Mouse (Mus musculus) cortical plate, adult 2 months (tissue): ENCODE data around the gene Efcab9. TPM values are rescaled to one million over a fixed set of nuclear protein-coding genes. Genes with fewer than 3 reads are reported as not detected.

Source experiments
- H3K27ac ChIP-seq: fragments of 200-500 bp; 2 replicates; pipeline ENCODE4 v1.5.1; 2012; ENCODE audit warnings: low read length, control low read depth, inconsistent platforms; ENCODE audit not compliant: insufficient read depth
- H3K4me1 ChIP-seq: fragments of 200-500 bp; 2 replicates; pipeline ENCODE4 v1.6.1; 2011; ENCODE audit warnings: low read length; ENCODE audit not compliant: control insufficient read depth, insufficient read depth
- H3K4me3 ChIP-seq: fragments of 200-500 bp; 2 replicates; pipeline ENCODE4 v1.5.1; 2011; ENCODE audit warnings: mild to moderate bottlenecking, low read length, control low read depth; ENCODE audit not compliant: insufficient read depth
- CTCF ChIP-seq: fragments of 200-500 bp; IDR thresholded peaks from 2 replicates; pipeline ENCODE4 v1.5.1; 2011; ENCODE audit warnings: mild to moderate bottlenecking, control low read depth, low read length; ENCODE audit not compliant: insufficient read depth; ENCODE audit errors: extremely low read depth
- POLR2A ChIP-seq: fragments of 200-500 bp; IDR thresholded peaks from 2 replicates; pipeline ENCODE4 v1.6.1; 2011; ENCODE audit warnings: mild to moderate bottlenecking, low read length, control low read depth; ENCODE audit not compliant: insufficient read depth; ENCODE audit errors: extremely low read depth
- polyA plus RNA-seq: library from polyadenylated mRNA; depleted of rRNA; stranded (reverse); fragments of >200 nt; gene quantifications from 2 replicates; pipeline ENCODE4 v1.2.3, GENCODE M21; 2012

Efcab9 gene
- polyA plus RNA-seq, 1 experiment = 0.31 TPM

GRCm38 (mm10) chr11:32505091-32505739 is 26.7 kb downstream of the Efcab9 start:
- H3K27ac ChIP-seq = peak overlapping the region; percentile 53; the same call in 1 of the 2 replicates
- peaks cover 4% of the 10 kb centered on the region; the same call in 1 of the 2 replicates for H3K4me1 ChIP-seq
- TF ChIP-seq POLR2A = no peak
- no peak for TF ChIP-seq CTCF
- H3K4me3 ChIP-seq = no peak overlapping the region

- Histone ChIP-seq H3K4me1 (peaks cover 4% of the 10 kb centered on the region; the same call in 1 of the 2 replicates), H3K27ac (no peak overlapping the region), H3K4me3 (no peak overlapping the region)
- no peak for TF ChIP-seq CTCF
- TF ChIP-seq POLR2A = no peak
Observed at GRCm38 (mm10) chr11:32503711-32504110, 28.2 kb downstream of the Efcab9 start.

DNA sequence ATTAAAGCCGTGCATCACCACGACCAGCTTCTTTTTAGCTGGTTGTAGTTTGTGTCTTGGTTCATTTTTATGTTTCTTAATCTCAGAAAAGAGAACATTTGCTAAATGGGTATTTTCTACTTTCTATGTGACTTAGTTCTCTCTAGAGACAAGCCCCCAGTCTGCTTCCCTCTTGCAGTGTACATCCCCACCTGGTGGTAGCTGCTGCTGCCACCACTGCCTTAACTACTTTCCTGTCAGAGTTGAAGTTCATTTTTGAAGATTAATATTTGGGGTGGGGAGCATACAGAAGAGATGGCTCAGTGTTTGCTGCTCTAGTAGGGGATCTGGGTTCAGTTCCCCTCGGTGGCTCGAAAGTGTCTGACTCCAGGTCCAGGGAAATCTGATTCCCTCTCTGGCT is 31.9 kb downstream of the Efcab9 start:
- peaks cover 1% of the 10 kb centered on the region; the same call in 1 of the 2 replicates for H3K4me1 ChIP-seq
- H3K4me3 ChIP-seq = no peak overlapping the region
- H3K27ac ChIP-seq = no peak overlapping the region
- TF ChIP-seq CTCF = peak; percentile 25; the same call in 1 of the 2 replicates
- TF ChIP-seq POLR2A = no peak

DNA sequence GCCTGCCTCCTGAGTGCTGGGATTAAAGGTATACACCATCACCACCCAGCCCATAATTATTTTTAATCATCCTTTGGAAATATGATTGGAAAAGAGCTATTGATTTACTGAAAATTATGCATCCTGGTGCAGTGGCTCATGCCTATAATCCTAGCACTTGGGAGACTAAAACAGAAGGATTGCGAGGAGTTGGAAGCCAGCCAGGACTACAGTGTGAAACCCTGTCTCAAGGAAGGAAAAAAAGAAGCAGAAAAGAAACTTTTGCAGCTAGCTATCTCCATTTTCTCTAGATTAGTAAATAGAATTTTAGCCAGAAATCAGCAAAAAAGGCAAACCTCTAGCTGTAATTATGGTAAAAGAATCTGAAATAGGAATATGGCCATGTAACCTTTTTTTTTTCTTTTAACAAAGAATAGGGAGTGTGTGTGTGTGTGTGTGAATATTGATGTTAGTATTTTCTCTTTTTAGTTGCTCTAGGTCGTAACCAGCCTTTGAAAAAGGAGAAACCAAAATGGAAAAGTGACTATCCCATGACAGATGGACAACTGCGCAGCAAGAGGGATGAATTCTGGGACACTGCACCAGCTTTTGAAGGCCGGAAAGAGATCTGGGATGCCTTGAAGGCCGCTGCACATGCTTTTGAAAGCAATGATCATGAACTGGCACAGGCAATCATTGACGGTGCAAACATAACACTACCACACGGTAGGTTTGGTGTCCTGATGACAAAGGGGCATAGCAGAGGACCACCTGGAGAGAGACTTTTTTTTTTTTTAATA is 32.9 kb downstream of the Efcab9 start:
- H3K4me3 ChIP-seq = no peak overlapping the region

DNA sequence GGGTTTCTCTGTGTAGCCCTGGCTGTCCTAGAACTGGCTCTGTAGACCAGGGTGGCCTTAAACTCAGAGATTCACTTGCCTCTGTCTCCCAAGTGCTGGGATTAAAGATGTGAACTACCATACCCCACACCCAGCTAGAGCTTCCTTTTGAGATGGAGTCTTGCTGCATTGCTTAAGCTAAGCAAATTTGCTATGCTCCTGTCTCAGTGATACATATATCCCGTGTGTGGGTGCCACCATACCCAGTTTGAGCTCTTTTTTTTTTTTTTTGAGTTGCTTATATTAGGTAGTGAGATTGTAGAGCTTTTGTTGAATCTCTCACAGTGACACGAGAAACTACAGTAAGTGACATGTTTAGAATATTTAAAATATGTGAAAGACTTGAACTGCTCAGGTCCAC is 36.6 kb downstream of the Efcab9 start:
- H3K4me1 ChIP-seq = peaks cover 1% of the 10 kb centered on the region; the same call in 1 of the 2 replicates
- TF ChIP-seq POLR2A (no peak), CTCF (no peak)
- no peak overlapping the region for H3K4me3 ChIP-seq
- H3K27ac ChIP-seq = no peak overlapping the region

More for the DNA sequence above, 32.9 kb downstream of the Efcab9 start:
- Histone ChIP-seq H3K27ac (no peak overlapping the region), H3K4me1 (peaks cover 1% of the 10 kb centered on the region; the same call in 1 of the 2 replicates)
- TF ChIP-seq POLR2A (no peak), CTCF (no peak)

DNA sequence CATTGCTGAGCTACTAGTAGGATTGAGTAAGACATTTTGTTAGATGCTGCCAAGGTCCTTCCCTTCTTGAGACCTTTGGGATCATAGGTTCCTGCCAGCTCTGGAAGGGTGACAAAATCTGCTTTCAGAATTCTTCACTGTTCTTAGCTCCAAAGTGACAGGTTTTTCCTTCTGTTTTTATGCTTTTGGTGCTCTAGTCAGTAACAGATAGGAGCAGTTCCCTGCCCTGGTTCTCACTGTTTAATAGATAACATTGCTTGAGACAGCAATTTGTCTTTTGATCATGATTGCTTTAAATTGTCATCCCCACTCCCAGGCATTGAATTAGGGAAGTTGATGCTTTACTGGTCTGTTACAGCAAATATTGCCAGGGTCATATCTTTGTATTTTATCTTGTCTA is 38.6 kb downstream of the Efcab9 start:
- TF ChIP-seq CTCF (no peak), POLR2A (no peak)
- H3K4me3 ChIP-seq = no peak overlapping the region
- peaks cover 1% of the 10 kb centered on the region; the same call in 1 of the 2 replicates for H3K4me1 ChIP-seq
- H3K27ac ChIP-seq = no peak overlapping the region

- Histone ChIP-seq H3K4me1 (peaks cover 3% of the 10 kb centered on the region; the same call in 1 of the 2 replicates), H3K4me3 (no peak overlapping the region), H3K27ac (no peak overlapping the region)
- TF ChIP-seq CTCF (no peak), POLR2A (no peak)
Observed at GRCm38 (mm10) chr11:32491079-32491478, 40.8 kb downstream of the Efcab9 start.

DNA sequence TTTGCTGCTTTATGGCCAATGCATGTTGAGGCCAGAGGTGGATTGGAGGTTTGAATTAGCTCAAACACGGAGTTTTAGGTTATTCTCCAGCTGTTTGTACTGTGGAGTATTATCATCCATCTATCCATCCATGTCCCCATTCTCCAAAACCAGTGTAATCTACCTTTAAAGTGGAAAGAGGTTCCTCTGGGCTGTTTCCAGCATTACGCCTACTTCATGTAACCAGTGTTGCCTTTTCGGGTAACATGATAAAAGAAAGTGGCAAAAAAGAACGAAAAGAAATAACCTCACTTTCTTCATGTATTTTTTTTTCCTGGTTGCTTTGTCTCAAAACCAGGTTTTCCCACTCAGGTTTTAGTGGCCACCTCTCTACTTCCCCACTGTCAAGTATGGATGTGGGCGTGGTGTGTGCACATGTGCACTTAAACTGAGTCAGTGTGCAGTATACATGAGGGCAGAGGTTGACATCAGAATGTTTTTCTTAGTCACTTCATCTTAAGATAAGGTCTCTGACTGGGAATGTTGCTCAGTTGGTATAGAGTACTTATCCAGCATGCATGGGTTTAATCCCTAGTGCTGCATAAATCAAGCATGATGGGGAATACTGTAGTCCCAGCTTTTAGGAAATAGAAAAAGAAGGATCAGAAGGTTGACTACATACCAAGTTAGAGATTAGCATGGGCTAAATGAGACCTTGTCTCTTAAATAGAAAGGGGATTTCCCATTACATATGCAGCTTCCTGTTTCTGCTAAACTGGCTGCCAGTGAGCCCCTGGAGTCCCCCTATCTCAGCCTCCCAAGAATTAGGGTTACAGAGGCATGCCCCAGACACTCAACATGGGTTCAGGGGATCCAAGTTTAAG is 42.8 kb downstream of the Efcab9 start:
- TF ChIP-seq CTCF = no peak
- TF ChIP-seq POLR2A = no peak
- Histone ChIP-seq H3K4me1 (peaks cover 1% of the 10 kb centered on the region; the same call in 1 of the 2 replicates), H3K27ac (no peak overlapping the region), H3K4me3 (no peak overlapping the region)

DNA sequence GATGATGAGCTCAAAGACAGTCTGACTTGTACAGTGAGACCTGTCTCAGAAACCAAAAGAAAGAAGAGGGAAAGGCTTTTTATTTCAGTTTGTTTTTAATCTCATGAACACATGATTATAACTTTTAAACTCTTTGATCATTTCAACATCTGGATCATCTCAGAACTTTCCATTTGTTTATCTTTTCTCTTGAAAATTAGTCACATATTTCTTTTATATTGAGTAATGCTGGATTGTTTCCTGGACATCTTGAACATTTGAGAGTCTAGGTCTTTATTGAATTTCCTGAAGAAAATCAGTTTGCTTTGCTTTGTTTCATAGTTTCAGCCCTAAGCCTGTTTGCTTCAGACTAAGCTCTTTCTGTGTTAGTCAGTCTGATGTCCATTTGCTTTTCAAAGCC is 43.5 kb downstream of the Efcab9 start:
- Histone ChIP-seq H3K27ac (no peak overlapping the region), H3K4me1 (peaks cover 1% of the 10 kb centered on the region; the same call in 1 of the 2 replicates), H3K4me3 (no peak overlapping the region)
- TF ChIP-seq POLR2A = no peak
- no peak for TF ChIP-seq CTCF
